Mouse (Mus musculus): ENCODE measurements around the gene Faap24. TPM values are rescaled to one million over a fixed set of nuclear protein-coding genes. Genes with fewer than 3 reads are reported as not detected.

Gene Faap24
- total RNA-seq, 2 experiments from 2014 or later = 9.7 to 11.0 TPM

DNA sequence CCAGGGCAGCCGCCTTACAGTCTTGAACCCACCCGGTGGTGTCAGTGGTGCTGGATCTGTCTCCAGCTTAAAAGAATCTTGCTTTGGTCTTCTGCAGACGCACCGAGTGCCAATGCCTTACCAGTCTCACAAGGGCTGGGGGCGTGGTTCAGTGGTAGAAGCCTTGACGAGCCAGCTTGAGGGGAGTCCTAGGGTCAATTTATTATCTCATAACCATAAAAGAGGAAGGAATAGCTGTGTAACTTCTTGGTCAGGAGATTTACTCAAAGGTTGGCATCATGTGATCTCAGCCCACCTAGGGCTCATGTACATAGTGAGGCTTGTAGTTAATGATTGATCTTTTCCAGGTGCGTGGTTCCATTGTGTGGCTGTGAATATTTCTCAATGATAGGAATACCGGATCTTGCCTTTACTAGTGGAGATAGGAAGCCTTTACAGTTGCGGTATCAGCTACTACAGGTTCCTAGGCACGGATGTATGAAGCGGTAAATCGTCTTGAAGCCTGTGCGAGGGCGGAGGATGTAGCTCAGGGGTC is 24.1 kb downstream of the Faap24 start:
- intact Hi-C loops (cut with DNase I) = no loop called here
- no peak for DNase-seq

DNA sequence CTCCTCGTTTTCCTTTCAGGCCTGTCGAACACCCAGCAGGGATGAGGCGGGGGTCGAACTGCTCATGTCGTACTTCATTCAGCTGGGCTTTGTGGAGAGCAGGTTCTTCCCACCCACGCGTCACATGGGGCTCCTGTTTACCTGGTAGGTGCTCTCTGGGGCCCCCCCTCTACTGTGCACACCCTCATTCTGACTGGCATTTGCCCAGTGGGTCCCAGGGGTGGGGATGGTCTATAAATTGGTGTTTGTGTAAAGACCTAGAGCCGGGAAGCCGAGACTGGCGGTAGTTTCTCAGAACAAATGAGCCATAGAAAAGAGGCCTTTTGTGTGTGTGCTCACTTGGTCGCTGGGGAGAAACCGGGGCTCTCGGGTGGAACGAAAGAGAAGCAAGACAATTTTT is 25.5 kb downstream of the Faap24 start:
- no peak for DNase-seq
- intact Hi-C loops (cut with DNase I) = no loop called here

DNA sequence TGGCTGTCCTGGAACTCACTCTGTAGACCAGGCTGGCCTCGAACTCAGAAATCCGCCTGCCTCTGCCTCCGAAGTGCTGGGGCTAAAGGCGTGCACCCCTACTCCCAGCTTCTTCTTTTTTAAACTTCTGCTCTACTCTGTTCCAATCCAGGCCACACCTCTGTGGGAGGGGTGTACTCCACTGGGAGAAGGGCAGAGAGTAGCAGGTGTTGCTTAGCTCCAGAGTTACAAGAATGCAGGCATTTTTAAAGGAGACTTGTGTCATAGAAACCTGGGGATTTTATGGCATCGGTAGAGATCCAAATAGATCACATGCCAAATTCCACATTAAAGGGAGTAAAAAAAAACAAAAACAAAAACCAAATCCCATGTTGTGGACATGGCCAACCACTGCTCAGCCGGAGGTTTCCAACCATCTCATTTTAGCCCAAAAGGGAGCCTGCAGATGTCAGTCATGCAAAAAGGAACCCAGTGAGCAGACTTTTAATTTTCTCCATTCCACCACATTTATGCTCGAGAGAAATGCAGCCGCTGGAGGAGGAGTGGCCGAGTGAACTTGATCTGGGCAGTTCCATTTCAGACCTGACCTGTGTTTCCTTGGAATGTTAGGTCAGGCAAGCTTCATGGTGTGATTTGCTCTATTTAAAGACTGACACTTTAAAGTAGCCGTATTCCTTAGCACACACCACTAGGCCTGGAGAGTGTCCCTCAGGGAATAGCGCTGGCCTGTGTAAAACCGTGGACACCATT is 31.3 kb downstream of the Faap24 start:
- DNase-seq = no peak
- intact Hi-C loops (cut with DNase I) = no loop called here

DNA sequence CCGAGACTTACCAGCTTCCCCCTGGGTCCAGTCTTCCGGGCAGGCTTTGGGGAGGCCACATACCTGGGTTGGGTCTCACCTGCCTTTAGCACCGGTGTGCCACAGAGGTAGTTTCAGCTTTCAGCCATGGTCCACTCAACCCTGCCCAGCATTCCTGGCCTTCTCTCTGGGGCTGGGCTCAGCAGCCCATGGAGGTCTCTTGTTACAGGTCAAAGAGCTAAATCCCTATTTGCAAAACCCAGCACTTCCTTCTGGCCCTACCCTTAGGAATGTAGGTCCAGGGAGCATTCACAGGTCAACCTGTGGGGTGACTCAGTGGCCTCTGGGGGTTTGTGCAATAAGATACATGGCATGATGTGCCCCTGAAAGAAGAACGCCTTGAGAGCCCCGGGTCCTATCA is 33.8 kb downstream of the Faap24 start:
- intact Hi-C loops (cut with DNase I) = no loop called here
- DNase-seq = no peak

GRCm38 (mm10) chr7:35362253-35362652 is 34.4 kb downstream of the Faap24 start:
- intact Hi-C loops (cut with DNase I) = no loop called here
- DNase-seq = no peak

- no peak for DNase-seq
- intact Hi-C loops (cut with DNase I) = no loop called here
Measured at GRCm38 (mm10) chr7:35357621-35358020, 39.0 kb downstream of the Faap24 start.

- DNase-seq = no peak
- intact Hi-C loops (cut with DNase I) = no loop called here
Measured at GRCm38 (mm10) chr7:35355303-35355872, 41.2 kb downstream of the Faap24 start.

- intact Hi-C loops (cut with DNase I) = no loop called here
- no peak for DNase-seq
Measured at GRCm38 (mm10) chr7:35353306-35353705, 43.3 kb downstream of the Faap24 start.

GRCm38 (mm10) chr7:35351155-35351554 is 45.5 kb downstream of the Faap24 start:
- no peak for DNase-seq
- intact Hi-C loops (cut with DNase I) = no loop called here

GRCm38 (mm10) chr7:35349886-35350684 is 46.6 kb downstream of the Faap24 start:
- intact Hi-C loops (cut with DNase I) = no loop called here
- DNase-seq = no peak

DNA sequence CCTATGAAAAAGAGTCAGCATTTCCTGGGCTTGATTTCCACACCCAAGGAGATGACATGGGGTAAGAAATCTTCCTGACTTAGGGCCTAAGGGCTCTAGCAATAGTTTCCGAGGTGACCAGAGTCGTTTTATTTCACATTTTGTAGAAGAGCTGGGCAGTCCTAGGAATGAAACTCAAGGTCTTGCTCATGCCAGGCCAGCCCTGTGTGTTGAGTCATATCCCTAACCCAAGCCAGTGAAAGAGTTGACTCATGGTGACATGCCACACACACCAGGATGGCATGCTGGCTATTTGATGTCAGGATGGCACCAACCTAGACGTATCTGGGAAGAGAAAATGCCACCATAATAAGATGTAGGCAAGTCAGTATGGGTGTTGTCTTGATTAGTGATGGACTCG is 47.6 kb downstream of the Faap24 start:
- intact Hi-C loops (cut with DNase I) = no loop called here
- DNase-seq = no peak

DNA sequence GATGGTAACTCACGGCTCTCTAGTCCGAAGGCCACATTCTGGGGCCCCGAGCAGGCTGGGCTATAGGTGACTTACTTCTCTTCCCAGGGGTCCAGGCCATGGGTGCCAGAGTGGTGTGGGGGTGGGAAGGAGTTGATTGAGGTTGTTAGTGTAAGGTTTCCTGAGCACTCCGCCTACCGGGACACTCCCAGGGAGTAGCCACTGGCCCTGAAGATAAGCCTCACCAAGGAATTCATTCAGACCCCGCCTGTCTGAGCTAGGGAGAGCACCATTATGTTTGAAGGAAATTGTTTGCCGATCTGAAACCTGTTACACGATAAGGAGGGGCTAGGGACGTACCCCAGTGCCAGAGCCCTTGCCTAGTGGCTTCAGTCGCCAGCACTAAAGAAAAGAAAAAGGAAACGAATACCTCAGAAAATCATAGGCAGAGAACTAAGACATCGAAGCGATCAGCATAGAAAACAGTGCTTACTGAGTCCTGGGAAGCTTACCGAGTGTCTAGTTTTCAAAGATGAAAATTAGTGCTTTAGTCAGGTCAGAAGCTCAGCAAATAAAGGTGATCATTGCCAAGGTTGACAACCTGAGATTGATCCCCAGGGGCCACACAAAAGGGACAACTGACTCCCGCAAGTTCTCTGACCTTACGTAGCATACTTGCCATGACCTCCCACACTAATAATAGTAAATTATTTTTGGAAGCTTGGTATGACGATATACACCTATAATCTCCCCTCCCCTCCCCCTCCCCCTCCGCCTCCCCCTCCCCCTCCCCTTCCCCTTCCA is 48.5 kb downstream of the Faap24 start:
- no peak for DNase-seq
- intact Hi-C loops (cut with DNase I) = no loop called here

GRCm38 (mm10) chr7:35344785-35345330 is 51.8 kb downstream of the Faap24 start:
- DNase-seq = no peak
- intact Hi-C loops (cut with DNase I) = no loop called here

DNA sequence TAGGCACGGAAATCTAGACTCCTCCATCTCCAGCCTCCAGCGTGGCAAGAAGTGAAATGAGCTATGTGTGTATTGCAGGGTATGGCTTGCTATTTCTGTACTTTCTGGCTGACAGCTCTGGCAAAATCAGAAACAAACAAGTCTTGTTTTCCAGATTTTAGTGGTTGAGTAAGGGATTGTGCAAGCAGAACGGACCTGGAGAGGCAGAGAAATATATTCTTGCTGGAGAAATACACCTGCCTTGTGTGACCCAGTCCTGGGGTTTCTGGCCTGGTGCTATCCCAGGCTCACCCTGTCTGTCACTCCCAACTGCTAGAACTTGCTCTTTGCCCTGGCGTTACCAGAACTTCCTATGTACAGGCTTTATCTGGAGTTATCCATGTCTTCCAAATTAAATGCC is 54.1 kb downstream of the Faap24 start:
- intact Hi-C loops (cut with DNase I) = no loop called here
- DNase-seq = no peak

Other genes starting within 250 kb of the Faap24 start
- gene Slc7a10, start 210.5 kb downstream of the Faap24 start, total RNA-seq (2021) = 10 to 100 TPM; 18.3 to 21.5 TPM
- 100 to 1,000 TPM; 102 to 107 TPM for gene Lrp3, start 181.3 kb downstream of the Faap24 start, total RNA-seq (2021)
- gene Gpatch1, start 78.4 kb downstream of the Faap24 start, total RNA-seq (2021) = 10 to 100 TPM; 26.7 to 31.7 TPM
- 1 to 10 TPM; 1.6 to 2.0 TPM for gene Rhpn2, start 62.7 kb downstream of the Faap24 start, total RNA-seq (2021)
- 10 to 100 TPM; 25.4 to 29.5 TPM for gene Cep89, start 199 bp upstream of the Faap24 start, total RNA-seq (2021)
- not detected for gene Slc7a9, start 52.0 kb upstream of the Faap24 start, total RNA-seq (2021)
- gene Tdrd12, start 140.9 kb upstream of the Faap24 start, total RNA-seq (2021) = under 1 TPM; 0.38 to 0.66 TPM
- 10 to 100 TPM; 59.2 to 60.1 TPM for gene Nudt19, start 159.5 kb upstream of the Faap24 start, total RNA-seq (2021)
- 1 to 10 TPM; 2.3 to 2.6 TPM for gene Rgs9bp, start 188.7 kb upstream of the Faap24 start, total RNA-seq (2021)
- gene Ankrd27, start 189.4 kb upstream of the Faap24 start, total RNA-seq (2021) = 10 to 100 TPM; 56.1 to 63.3 TPM

Measured in left cerebral cortex, postnatal 4 days (tissue).